Mouse (Mus musculus) lung, adult 2 months (tissue): ENCODE results near the gene 4931406P16Rik. TPM values are rescaled to one million over a fixed set of nuclear protein-coding genes. Genes with fewer than 3 reads are reported as not detected.
A peak's percentile ranks its signal among the peaks of the same experiment; 100 is the strongest.

Experiments used
- DNase-seq: peaks from one replicate; pipeline ENCODE4 v3.0.0; 2022
- H3K4me1 ChIP-seq: fragments of 200-500 bp; 2 replicates; pipeline ENCODE4 v1.6.1; 2011; ENCODE audit warnings: low read length; ENCODE audit not compliant: control insufficient read depth, insufficient read depth
- H3K4me3 ChIP-seq: fragments of 200-500 bp; replicated peaks from 2 replicates; pipeline ENCODE3; 2011; ENCODE audit warnings: low read depth, mild to moderate bottlenecking, control low read depth, low read length; ENCODE audit errors: extremely low read depth
- CTCF ChIP-seq: fragments of 200-500 bp; IDR thresholded peaks from 2 replicates; pipeline ENCODE4 v1.5.1; 2011; ENCODE audit warnings: mild to moderate bottlenecking, low read length, control low read depth; ENCODE audit not compliant: insufficient read depth
- POLR2A ChIP-seq: fragments of 200-500 bp; IDR thresholded peaks from 2 replicates; pipeline ENCODE4 v1.6.1; 2011; ENCODE audit warnings: low read depth, mild to moderate bottlenecking, control low read depth, low read length, borderline replicate concordance; ENCODE audit errors: extremely low read depth
- WGBS: fragments of 180-500 bp; shearing (Covaris S2); methylation state at CpG from one replicate; pipeline ENCODE4 v1.1.7; 2018; 5-methylcytosine and 5-hydroxymethylcytosine counted together
- polyA plus RNA-seq: library from polyadenylated mRNA; depleted of rRNA; stranded (reverse); fragments of >200 nt; gene quantifications from 2 replicates; pipeline ENCODE4 v1.2.3, GENCODE M21; 2012

4931406P16Rik gene
- polyA plus RNA-seq, 1 experiment, result 80.0 TPM

DNA sequence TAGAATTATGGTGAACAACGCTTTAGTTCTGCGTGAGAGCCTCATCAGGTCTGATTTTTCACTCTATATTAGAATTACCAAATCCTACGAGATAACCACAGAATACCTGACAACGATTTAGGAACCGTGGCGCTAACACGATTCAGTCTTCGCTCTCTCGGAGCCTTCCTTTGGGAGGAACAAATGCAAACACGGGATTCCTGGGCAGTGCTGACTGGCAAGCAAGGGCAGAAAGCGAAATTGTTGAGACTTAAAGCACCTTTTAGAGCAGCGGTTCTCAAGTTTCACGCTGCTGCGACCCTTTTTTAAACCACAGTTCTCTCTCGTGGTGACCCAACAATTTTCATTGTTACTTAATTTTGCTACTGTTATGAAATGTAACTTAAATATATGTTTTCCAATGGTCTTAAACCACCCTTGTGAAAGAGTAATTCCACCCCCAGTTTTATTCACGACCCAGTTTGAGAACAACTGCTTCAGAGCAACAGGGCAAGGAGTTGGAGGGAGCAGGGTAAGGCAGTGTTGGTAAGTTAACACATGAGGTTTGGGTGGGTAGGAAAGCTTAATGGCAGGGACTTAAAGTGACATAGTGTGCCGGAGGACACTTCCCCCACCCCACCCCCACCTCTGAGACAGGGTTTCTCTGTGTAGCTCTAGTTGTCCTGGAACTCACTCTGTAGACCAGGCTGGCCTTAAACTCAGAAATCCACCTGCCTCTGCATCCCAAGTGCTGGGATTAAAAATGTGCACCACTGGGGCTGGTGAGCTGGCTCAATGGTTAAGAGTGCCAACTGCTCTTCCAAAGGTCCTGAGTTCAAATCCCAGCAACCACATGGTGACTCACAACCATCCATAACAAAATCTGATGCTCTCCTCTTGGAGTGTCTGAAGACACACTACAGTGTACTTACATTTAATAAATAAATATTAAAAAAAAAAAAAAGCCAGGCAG is 78.5 kb downstream of the 4931406P16Rik start:
- 2% methylated on average over 17 of the region's 17 CpGs for WGBS
- peaks cover 2% of the 10 kb centered on the region; the same call in 1 of the 2 replicates for H3K4me1 ChIP-seq
- no peak for DNase-seq
- TF ChIP-seq CTCF, result no peak
- TF ChIP-seq POLR2A, result no peak
- peak overlapping the region; percentile 79 for H3K4me3 ChIP-seq

DNA sequence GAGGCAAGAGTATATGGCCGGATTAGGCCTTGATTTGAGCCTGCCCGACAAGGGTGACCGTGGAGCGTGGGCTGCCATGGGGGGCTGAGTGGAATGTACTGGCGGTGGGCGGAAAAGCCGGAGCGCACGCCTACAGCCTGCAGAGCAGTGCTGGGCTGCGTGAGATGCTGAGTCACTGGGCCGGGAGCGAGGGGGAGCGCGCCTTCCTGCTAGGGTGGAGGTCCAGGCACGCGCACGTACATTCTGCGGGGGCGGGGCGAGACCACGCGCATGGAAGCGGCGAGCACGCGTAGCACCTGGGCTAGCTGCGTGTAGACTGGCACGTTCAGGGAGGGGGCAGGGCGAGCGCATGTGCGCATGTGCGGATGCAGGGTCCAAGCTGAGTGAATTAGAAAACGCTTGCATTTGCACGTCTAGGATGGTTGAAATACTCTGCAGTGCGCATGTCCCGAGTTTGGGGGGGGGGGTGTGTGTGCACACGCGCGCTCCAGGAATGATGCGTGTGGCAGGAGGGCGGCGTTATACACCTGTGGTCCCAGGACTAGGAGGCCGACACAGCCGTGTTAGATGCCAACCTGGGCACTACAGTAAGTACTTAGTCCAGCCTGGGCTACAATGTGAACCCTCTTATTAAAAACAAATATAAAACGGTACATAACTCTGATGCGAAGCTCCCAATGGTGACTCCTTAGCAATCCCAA is 79.3 kb downstream of the 4931406P16Rik start:
- DNase-seq, result peak; percentile 98
- TF ChIP-seq POLR2A (peak; percentile 78; the same call in 1 of the 2 replicates), CTCF (no peak)
- peak overlapping the region; percentile 79 for H3K4me3 ChIP-seq
- H3K4me1 ChIP-seq, result peaks cover 6% of the 10 kb centered on the region
- under 1% methylated on average over 46 of the region's 46 CpGs for WGBS

DNA sequence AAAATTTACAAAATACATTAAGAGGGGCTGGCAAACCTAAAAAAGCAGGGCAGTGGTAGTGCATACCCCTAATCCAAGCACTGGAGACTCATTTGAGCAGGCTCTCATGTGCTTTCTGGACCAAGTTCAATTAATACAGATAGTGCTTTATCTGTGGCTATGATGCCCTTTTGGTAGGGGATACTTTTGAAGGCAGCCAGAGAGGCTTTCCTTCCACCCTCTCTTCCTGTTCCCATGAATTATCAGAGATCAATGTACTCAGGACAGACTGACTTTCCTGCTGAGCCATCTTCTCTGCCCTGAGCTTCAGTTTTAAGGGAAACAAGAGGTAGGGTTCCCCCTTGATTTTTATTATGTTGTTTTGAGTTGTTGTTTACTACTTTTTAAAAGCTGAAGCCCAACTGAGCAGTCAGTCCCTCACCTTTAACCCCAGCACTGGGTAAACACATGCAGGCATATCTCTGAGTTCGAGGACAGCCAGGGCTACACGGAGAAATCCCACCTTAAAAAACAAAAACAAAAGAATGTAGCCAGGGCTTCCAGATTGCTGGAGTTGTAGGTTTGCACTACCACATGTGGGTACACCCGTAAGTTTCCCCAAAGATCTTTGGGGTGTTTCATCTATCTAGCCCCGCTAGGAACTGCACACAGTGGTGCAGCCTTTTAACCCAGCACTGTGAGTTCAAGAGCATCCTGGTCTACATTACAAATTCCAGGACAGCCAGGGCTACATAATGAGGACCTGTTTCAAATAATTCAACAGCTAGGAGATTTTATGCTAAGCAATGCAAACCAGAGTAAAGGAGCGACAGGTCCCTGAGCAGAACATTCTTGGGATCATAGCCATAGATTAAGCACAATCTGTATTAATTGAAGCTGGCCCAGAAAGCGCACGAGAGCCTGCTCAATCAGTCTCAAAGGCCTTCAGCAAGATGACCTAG is 80.3 kb downstream of the 4931406P16Rik start:
- 37% methylated on average over 7 of the region's 7 CpGs for WGBS
- no peak for DNase-seq
- H3K4me3 ChIP-seq, result peak overlapping the region; percentile 79

DNA sequence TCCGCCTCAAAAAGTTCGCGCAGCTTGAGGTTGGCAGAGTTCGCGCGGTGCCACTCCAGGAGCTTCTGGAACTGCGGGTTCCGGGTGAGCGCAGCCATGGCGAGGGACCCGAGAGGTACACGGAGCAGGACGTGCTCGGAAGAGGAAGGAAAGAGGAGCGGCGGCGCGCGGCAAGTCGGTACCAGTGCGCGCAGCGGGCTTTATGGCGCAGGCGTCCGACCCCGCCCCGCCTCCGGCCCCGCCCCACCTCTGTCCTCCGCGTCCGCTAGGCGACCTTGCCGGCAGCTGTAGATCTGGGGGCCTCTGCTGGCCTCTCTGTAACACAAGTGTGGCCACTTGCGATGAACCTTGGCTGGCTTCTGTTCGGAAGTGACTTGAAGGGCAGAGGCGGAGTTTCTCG is 83.2 kb downstream of the 4931406P16Rik start, which contains the start of gene Gpi1:
Gpi1 (minus strand) TSS at position 221 of the 400 bp plus-strand sequence.
- DNase-seq, result peak; percentile 74
- WGBS, result under 1% methylated on average over 39 of the region's 39 CpGs
- TF ChIP-seq CTCF (no peak), POLR2A (peak; percentile 89)
- Histone ChIP-seq H3K4me3 (peak within 1 kb of the TSS; percentile 79), H3K4me1 (peaks cover 7% of the 10 kb centered on the region)

More for the DNA sequence above, 80.3 kb downstream of the 4931406P16Rik start:
- peaks cover 7% of the 10 kb centered on the region for H3K4me1 ChIP-seq
- TF ChIP-seq POLR2A, result no peak
- TF ChIP-seq CTCF, result no peak

DNA sequence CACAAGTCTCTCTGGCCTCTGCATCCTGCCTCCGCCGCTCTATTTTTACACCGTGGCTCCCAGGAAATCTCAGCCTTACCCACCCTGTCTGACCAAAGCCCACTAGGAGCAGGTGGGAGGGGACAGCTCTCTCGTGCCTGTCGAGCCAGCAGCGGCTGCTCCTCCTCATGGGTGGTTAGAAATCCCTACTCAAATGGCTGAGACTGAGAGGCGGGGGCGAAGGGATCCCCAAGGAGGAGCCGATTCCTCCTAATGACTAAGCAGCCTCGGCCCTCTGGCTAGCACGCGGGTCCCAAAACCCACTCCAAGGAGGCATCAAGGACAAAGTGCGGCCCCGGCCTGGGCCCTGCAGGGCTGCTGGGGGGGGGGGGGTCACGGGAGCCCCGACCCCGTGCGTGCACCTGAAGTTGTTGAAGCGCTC is 83.7 kb downstream of the 4931406P16Rik start:
- peak; percentile 53 for DNase-seq
- 0% methylated on average over 19 of the region's 19 CpGs for WGBS
- H3K4me1 ChIP-seq, result peaks cover 7% of the 10 kb centered on the region
- H3K4me3 ChIP-seq, result peak overlapping the region; percentile 79
- TF ChIP-seq CTCF (no peak), POLR2A (no peak)

DNA sequence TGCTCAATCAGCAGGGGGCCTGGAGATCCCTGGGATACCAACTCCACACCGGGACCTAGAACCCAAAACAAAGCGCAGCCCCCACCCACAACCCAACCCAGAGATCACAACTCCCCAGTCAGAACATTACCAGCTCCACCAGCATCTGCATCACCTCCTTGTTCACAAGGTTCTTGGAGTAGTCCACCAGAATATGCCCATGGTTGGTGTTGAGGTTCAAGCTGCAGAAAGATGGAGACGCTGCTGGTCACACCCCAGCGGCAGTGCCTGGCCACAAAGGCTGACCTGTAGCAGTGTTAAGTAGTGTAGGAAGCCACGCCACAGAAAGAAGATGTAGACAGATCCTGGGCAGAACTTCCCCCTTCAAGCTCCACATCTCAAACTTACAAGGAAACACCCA is 84.2 kb downstream of the 4931406P16Rik start:
- WGBS, result 14% methylated on average over 5 of the region's 5 CpGs
- TF ChIP-seq CTCF, result no peak
- no peak for TF ChIP-seq POLR2A
- peak overlapping the region; percentile 79 for H3K4me3 ChIP-seq
- H3K4me1 ChIP-seq, result peaks cover 7% of the 10 kb centered on the region
- no peak for DNase-seq

DNA sequence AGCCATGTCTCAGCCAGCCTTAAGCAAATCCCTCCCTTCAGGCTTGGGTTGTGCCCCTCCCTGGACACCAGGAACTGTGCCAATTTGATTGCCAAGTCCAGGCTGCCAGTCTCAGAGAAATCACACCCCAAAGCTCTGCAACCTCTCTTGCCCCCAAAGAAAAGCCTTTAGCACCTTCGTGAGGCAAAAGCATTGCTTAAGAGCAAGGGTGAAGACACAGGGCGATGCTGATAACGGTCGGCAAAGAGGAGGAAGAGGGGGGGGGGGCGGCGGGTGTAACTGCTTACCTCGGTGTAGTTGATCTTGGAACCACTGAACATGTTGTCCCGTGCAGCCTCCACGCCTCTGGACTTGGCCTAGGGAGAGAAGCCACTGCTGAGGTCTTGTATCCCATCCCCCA is 84.7 kb downstream of the 4931406P16Rik start:
- peaks cover 7% of the 10 kb centered on the region for H3K4me1 ChIP-seq
- TF ChIP-seq POLR2A (no peak), CTCF (no peak)
- no peak for DNase-seq
- 8% methylated on average over 7 of the region's 9 CpGs for WGBS
- peak overlapping the region; percentile 26 for H3K4me3 ChIP-seq

DNA sequence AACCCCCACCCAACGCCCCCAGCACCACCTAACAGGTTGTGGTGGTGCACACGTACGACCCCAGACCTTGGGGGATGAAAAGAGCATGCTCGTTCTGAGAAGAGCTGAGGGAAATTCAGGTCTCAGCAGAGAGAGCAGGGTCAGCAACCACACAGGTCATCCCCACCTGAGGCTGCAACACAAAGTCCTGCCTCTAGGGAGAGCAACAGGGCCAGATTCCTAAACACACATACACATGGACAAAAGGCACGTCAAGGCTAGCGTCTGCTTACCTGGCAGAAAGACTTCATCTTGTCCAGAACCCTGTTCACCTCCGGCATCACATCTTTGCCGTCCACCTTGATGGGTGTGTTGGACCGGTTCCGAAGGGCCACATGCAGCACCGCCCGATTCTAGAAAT is 86.5 kb downstream of the 4931406P16Rik start:
- Histone ChIP-seq H3K4me1 (peaks cover 4% of the 10 kb centered on the region), H3K4me3 (no peak overlapping the region)
- WGBS, result 87% methylated on average over 12 of the region's 12 CpGs
- no peak for DNase-seq
- TF ChIP-seq POLR2A (no peak), CTCF (no peak)
